Comparison of ENCODE assay signal across 8 mouse cellular contexts in genomic region chr11:42181973-42182824, GRCm38 (mm10). TPM values are rescaled to one million over a fixed set of nuclear protein-coding genes. Genes with fewer than 3 reads are reported as not detected.
DNase-seq lines count a peak whose midpoint lies in the region; ATAC-seq lines count a peak whose summit lies in the region.

No protein-coding gene starts in this region.

- ATAC-seq in kidney, embryonic 15.5 days (replicated peaks; ENCODE audit: low FRiP score): peak; percentile 89
- peak; percentile 94 for ATAC-seq in midbrain, embryonic 13.5 days

- WGBS in kidney, embryonic 15.5 days: under 1% methylated on average over 35 of the region's 35 CpGs
- WGBS in midbrain, embryonic 13.5 days: under 1% methylated on average over 35 of the region's 35 CpGs

- H3K4me3 ChIP-seq in kidney, embryonic 15.5 days (replicated peaks): peak overlapping the region; percentile 58
- peak overlapping the region; percentile 71 for H3K4me3 ChIP-seq in midbrain, embryonic 13.5 days (replicated peaks)

- no peaks in the 10 kb centered on the region for H3K9me3 ChIP-seq in kidney, embryonic 15.5 days (replicated peaks)
- H3K9me3 ChIP-seq in midbrain, embryonic 13.5 days: no peaks in the 10 kb centered on the region

- H3K4me2 ChIP-seq in kidney, embryonic 15.5 days: peak overlapping the region; percentile 87
- H3K4me2 ChIP-seq in midbrain, embryonic 13.5 days (replicated peaks): peak overlapping the region; percentile 71

- DNase-seq in kidney, adult 18-20 months: no peak
- peak; percentile 74 to 79 for DNase-seq in cerebellum, postnatal 14 days
- peak; percentile 65 to 74 for DNase-seq in frontal cortex, postnatal 36 days (ENCODE audit: low spot score in 2 of 2)
- peak; percentile 59 to 66 for DNase-seq in layer of hippocampus, postnatal 36 days
- no peak for DNase-seq in MN1 (ENCODE audit: low spot score)
- no peak for DNase-seq in gastrocnemius, postnatal 4 days (ENCODE audit: low spot score in 2 of 2)

- H3K27me3 ChIP-seq in kidney, embryonic 15.5 days: peaks cover 20% of the 10 kb centered on the region
- H3K27me3 ChIP-seq in midbrain, embryonic 13.5 days: no peaks in the 10 kb centered on the region

- peak overlapping the region; percentile 60 for H3K9ac ChIP-seq in kidney, embryonic 15.5 days
- H3K9ac ChIP-seq in midbrain, embryonic 13.5 days (replicated peaks): peak overlapping the region; percentile 86

- H3K36me3 ChIP-seq in kidney, embryonic 15.5 days: no peaks in the 10 kb centered on the region
- no peaks in the 10 kb centered on the region for H3K36me3 ChIP-seq in midbrain, embryonic 13.5 days

- no peak overlapping the region for H3K27ac ChIP-seq in kidney, embryonic 15.5 days
- peak overlapping the region; percentile 90 for H3K27ac ChIP-seq in midbrain, embryonic 13.5 days

- H3K4me1 ChIP-seq in kidney, embryonic 15.5 days: peaks cover 9% of the 10 kb centered on the region
- peaks cover 14% of the 10 kb centered on the region for H3K4me1 ChIP-seq in midbrain, embryonic 13.5 days (replicated peaks)

RNA-seq across cellular contexts. Expression of gene Gabra1, which starts 0.5 kb away (rescaled TPM):
- 2.5 and 2.8 TPM in 2 replicates for polyA plus RNA-seq in kidney, embryonic 15.5 days (2015; fragmentation: Nextera tagmentation; extraction: Ambion mirVana)
- 100 to 1,000 TPM; 386 to 441 TPM for total RNA-seq in layer of hippocampus, postnatal 36 days (2021)
- polyA plus RNA-seq in midbrain, embryonic 13.5 days (2015; fragmentation: Nextera tagmentation; extraction: Ambion mirVana): 15.6 and 18.8 TPM in 2 replicates
- total RNA-seq in gastrocnemius, postnatal 4 days (2021): 1 to 10 TPM in 1 of 2 experiments, under 1 TPM in 1; 0.76 to 1.9 TPM

Comparison
In these comparisons a context has a peak if more than half of its experiments do, and no peak if none do; other contexts are left out.
1. DNase-seq: peak in cerebellum, postnatal 14 days (2 of 2), frontal cortex, postnatal 36 days (2 of 2) and layer of hippocampus, postnatal 36 days (2 of 2); none in kidney, adult 18-20 months (single experiment), MN1 (single experiment) and gastrocnemius, postnatal 4 days (0 of 2).
2. RNA of gene Gabra1, which starts 0.5 kb away (total RNA-seq): 386 to 441 TPM in layer of hippocampus, postnatal 36 days; 0.76 to 1.9 TPM in gastrocnemius, postnatal 4 days; every median in the first group is over 100 times any median in the second.